31 mouse cellular contexts compared by ENCODE assay signal in genomic region chr9:115870640-115871039, GRCm38 (mm10). TPM values are rescaled to one million over a fixed set of nuclear protein-coding genes. Genes with fewer than 3 reads are reported as not detected.
"Had no signal": no experiment of that assay in that cellular context is flagged by ENCODE, and none has a peak within 500 bp of the region (broad histone marks: within the 10 kb centered on the region; RNA-seq: fewer than 3 reads in every experiment).

No protein-coding gene starts in this region.

- DNase-seq: heart, postnatal 36 days; kidney, adult 11 months; kidney, adult 18-20 months; kidney, adult 2 months; kidney, adult 8-10 months; kidney, adult 9 months; kidney, postnatal 10 days; kidney, postnatal 14 days; kidney, postnatal 25 days; layer of hippocampus, adult 9-11 months; layer of hippocampus, postnatal 36 days had no signal

- ATAC-seq: hindbrain, embryonic 16.5 days; hindbrain, postnatal 0 days; inflammation-experienced regulatory T-cells, adult 6 months; intestine, embryonic 15.5 days; intestine, embryonic 16.5 days; intestine, postnatal 0 days had no signal

- H3K9ac ChIP-seq: heart, embryonic 13.5 days; heart, embryonic 15.5 days; hindbrain, embryonic 12.5 days; hindbrain, embryonic 13.5 days; hindbrain, embryonic 14.5 days; hindbrain, embryonic 15.5 days; intestine, embryonic 15.5 days; kidney, embryonic 15.5 days had no signal

- H3K9me3 ChIP-seq: heart, embryonic 13.5 days; heart, embryonic 15.5 days; hindbrain, embryonic 15.5 days; intestine, embryonic 15.5 days had no signal

- H3K36me3 ChIP-seq: heart, embryonic 10.5 days; heart, embryonic 13.5 days; heart, embryonic 15.5 days; hindbrain, embryonic 10.5 days; hindbrain, embryonic 12.5 days; hindbrain, embryonic 13.5 days; hindbrain, embryonic 15.5 days; intestine, embryonic 15.5 days; kidney, embryonic 15.5 days had no signal

- H3K4me2 ChIP-seq: heart, embryonic 11.5 days; heart, embryonic 13.5 days; heart, embryonic 15.5 days; hindbrain, embryonic 12.5 days; hindbrain, embryonic 13.5 days; hindbrain, embryonic 14.5 days; hindbrain, embryonic 15.5 days; intestine, embryonic 15.5 days; kidney, embryonic 15.5 days had no signal

- H3K27me3 ChIP-seq: heart, embryonic 13.5 days; heart, embryonic 15.5 days; hindbrain, embryonic 12.5 days; hindbrain, embryonic 13.5 days; hindbrain, embryonic 15.5 days; intestine, embryonic 15.5 days; kidney, embryonic 15.5 days had no signal

- H3K4me3 ChIP-seq: heart, embryonic 10.5 days; heart, embryonic 13.5 days; heart, embryonic 15.5 days; hindbrain, embryonic 10.5 days; hindbrain, embryonic 12.5 days; hindbrain, embryonic 13.5 days; hindbrain, embryonic 15.5 days; intestine, embryonic 15.5 days; kidney, embryonic 15.5 days; layer of hippocampus, adult 2 months; left cerebral cortex, adult 2 months had no signal

- H3K4me1 ChIP-seq: hindbrain, embryonic 10.5 days; hindbrain, embryonic 12.5 days; hindbrain, embryonic 13.5 days; hindbrain, embryonic 15.5 days; intestine, embryonic 15.5 days; kidney, embryonic 15.5 days had no signal

- H3K27ac ChIP-seq: heart, embryonic 10.5 days; heart, embryonic 13.5 days; heart, embryonic 15.5 days; hindbrain, embryonic 10.5 days; hindbrain, embryonic 12.5 days; hindbrain, embryonic 13.5 days; hindbrain, embryonic 14.5 days; hindbrain, embryonic 15.5 days; hindbrain, postnatal 0 days; intestine, embryonic 15.5 days; kidney, embryonic 15.5 days; kidney, postnatal 0 days; layer of hippocampus, adult 2 months; left cerebral cortex, adult 2 months had no signal

RNA-seq across cellular contexts. Expression of gene Gadl1, which starts 38.6 kb away (rescaled TPM):
- total RNA-seq: heart, postnatal 36 days; hindbrain, postnatal 0 days had no signal
- polyA plus RNA-seq: inflammation-experienced regulatory T-cells, adult 6 months; kidney, adult 2 months; large intestine, adult 2 months had no signal
